Mouse (Mus musculus): Measurements from ENCODE around the gene Gm6169. TPM values are rescaled to one million over a fixed set of nuclear protein-coding genes. Genes with fewer than 3 reads are reported as not detected.
"Not testable (repeated sequence)": the region's sequence is repeated elsewhere in the genome, so short reads cannot be mapped to it uniquely, and the experiment has no call there.

Gene Gm6169
- 0.31 TPM in 1 of 2 replicates, not detected in the other for polyA plus RNA-seq (2012; rRNA removed)

DNA sequence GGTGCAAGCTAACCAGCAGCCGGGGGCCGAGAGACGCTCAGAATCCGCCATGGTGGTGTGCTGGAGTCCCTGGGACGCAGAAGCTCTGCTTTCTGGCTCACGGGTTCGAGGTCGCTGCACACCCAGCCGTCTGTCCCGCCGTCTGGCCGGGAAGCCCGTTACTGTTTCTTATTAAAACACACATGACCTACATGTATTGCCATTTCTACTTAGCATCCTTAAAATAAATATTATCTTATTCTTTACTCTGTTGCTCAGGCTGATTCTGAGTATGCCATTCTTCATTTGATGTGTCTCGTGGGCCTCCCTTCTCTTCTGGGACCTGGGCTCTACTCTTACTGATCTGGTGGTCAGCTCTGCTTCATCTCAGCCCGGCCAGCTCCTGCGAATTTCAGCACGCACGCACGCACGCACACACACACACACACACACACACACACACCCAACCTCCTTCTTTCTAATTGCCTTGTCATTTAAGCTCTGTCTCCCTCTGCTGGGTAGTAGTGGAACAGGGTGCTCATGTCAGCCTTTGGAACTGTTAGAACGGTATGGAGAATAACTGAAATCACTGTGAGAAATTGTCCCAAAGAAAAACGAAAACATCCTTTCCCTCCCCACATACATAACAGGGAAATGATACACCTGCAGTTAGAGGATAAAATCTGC lies at the start of gene Gm6169:
Gene Gm6169, minus strand, starts transcription at position 51 of the 666 bp plus-strand sequence.
- Histone ChIP-seq H3K27ac (ENCODE audit: insufficient read depth, low read length) (no peak within 1 kb of the TSS), H3K4me3 (replicated peaks; ENCODE audit: insufficient read depth, low read depth, low read length) (no peak within 1 kb of the TSS), H3K27me3 (ENCODE audit: control insufficient read depth, insufficient read depth, low read length) (no peaks in the 10 kb centered on the region), H3K4me1 (ENCODE audit: control insufficient read depth, insufficient read depth, low read length) (no peaks in the 10 kb centered on the region)
- 64% methylated on average over 22 of the region's 22 CpGs for WGBS
- peak; percentile 27 to 36 for DNase-seq
- TF ChIP-seq CTCF (IDR thresholded peaks at IDR 0.05; ENCODE audit: borderline replicate concordance, insufficient read depth, low read depth, low read length) (peak; percentile 52; the same call in 1 of the 2 replicates), POLR2A (IDR thresholded peaks at IDR 0.05; ENCODE audit: borderline replicate concordance, insufficient read depth, low read length) (no peak)

GRCm38 (mm10) chr13:97145834-97146233 lies 46.8 kb upstream of the Gm6169 start:
- WGBS, result 53% methylated on average over 4 of the region's 4 CpGs
- DNase-seq, result peak in 1 of 2 experiments; percentile 40
- Histone ChIP-seq H3K27ac (ENCODE audit: insufficient read depth, low read length) (no peak overlapping the region), H3K4me1 (ENCODE audit: control insufficient read depth, insufficient read depth, low read length) (no peaks in the 10 kb centered on the region), H3K4me3 (replicated peaks; ENCODE audit: insufficient read depth, low read depth, low read length) (no peak overlapping the region), H3K27me3 (ENCODE audit: control insufficient read depth, insufficient read depth, low read length) (no peaks in the 10 kb centered on the region)
- TF ChIP-seq POLR2A (IDR thresholded peaks at IDR 0.05; ENCODE audit: borderline replicate concordance, insufficient read depth, low read length), result no peak
- TF ChIP-seq CTCF (IDR thresholded peaks at IDR 0.05; ENCODE audit: borderline replicate concordance, insufficient read depth, low read depth, low read length), result peak; percentile 54; the same call in 1 of the 2 replicates

GRCm38 (mm10) chr13:97142321-97142720 lies 43.3 kb upstream of the Gm6169 start:
- Histone ChIP-seq H3K4me3 (replicated peaks; ENCODE audit: insufficient read depth, low read depth, low read length) (no peak overlapping the region), H3K27ac (ENCODE audit: insufficient read depth, low read length) (no peak overlapping the region), H3K27me3 (ENCODE audit: control insufficient read depth, insufficient read depth, low read length) (no peaks in the 10 kb centered on the region), H3K4me1 (ENCODE audit: control insufficient read depth, insufficient read depth, low read length) (no peaks in the 10 kb centered on the region)
- TF ChIP-seq POLR2A (IDR thresholded peaks at IDR 0.05; ENCODE audit: borderline replicate concordance, insufficient read depth, low read length) (no peak), CTCF (IDR thresholded peaks at IDR 0.05; ENCODE audit: borderline replicate concordance, insufficient read depth, low read depth, low read length) (no peak)
- no peak for DNase-seq
- 84% methylated on average over 7 of the region's 7 CpGs for WGBS

GRCm38 (mm10) chr13:97138404-97138931 lies 39.4 kb upstream of the Gm6169 start:
- H3K4me1 ChIP-seq (ENCODE audit: control insufficient read depth, insufficient read depth, low read length); DNase-seq; H3K27ac ChIP-seq (ENCODE audit: insufficient read depth, low read length); H3K27me3 ChIP-seq (ENCODE audit: control insufficient read depth, insufficient read depth, low read length): not testable (repeated sequence)
- 26% methylated on average over 8 of the region's 8 CpGs for WGBS
- peak overlapping the region; percentile 96 for H3K4me3 ChIP-seq (replicated peaks; ENCODE audit: insufficient read depth, low read depth, low read length)

GRCm38 (mm10) chr13:97137466-97138400 lies 38.7 kb upstream of the Gm6169 start, which contains the start of the genes Gfm2 and Nsa2:
Gene Gfm2 (plus strand): TSS chr13:97137937.
Gene Nsa2 (minus strand): TSS chr13:97137937.
- Histone ChIP-seq H3K4me3 (replicated peaks; ENCODE audit: insufficient read depth, low read depth, low read length) (peak within 1 kb of the TSS; percentile 96), H3K4me1 (ENCODE audit: control insufficient read depth, insufficient read depth, low read length) (no peaks in the 10 kb centered on the region), H3K27ac (ENCODE audit: insufficient read depth, low read length) (peak within 1 kb of the TSS; percentile 79), H3K27me3 (ENCODE audit: control insufficient read depth, insufficient read depth, low read length) (no peaks in the 10 kb centered on the region)
- TF ChIP-seq POLR2A (IDR thresholded peaks at IDR 0.05; ENCODE audit: borderline replicate concordance, insufficient read depth, low read length), result peak; percentile 78; the same call in 1 of the 2 replicates
- TF ChIP-seq CTCF (IDR thresholded peaks at IDR 0.05; ENCODE audit: borderline replicate concordance, insufficient read depth, low read depth, low read length), result no peak
- DNase-seq, result peak; percentile 92 to 93
- under 1% methylated on average over 57 of the region's 57 CpGs for WGBS

GRCm38 (mm10) chr13:97130413-97130812 lies 31.4 kb upstream of the Gm6169 start:
- H3K27ac ChIP-seq (ENCODE audit: insufficient read depth, low read length); DNase-seq; H3K27me3 ChIP-seq (ENCODE audit: control insufficient read depth, insufficient read depth, low read length); H3K4me3 ChIP-seq (replicated peaks; ENCODE audit: insufficient read depth, low read depth, low read length); H3K4me1 ChIP-seq (ENCODE audit: control insufficient read depth, insufficient read depth, low read length): not testable (repeated sequence)
- WGBS, result no CpG with 5 or more reads among the region's 2 CpGs

DNA sequence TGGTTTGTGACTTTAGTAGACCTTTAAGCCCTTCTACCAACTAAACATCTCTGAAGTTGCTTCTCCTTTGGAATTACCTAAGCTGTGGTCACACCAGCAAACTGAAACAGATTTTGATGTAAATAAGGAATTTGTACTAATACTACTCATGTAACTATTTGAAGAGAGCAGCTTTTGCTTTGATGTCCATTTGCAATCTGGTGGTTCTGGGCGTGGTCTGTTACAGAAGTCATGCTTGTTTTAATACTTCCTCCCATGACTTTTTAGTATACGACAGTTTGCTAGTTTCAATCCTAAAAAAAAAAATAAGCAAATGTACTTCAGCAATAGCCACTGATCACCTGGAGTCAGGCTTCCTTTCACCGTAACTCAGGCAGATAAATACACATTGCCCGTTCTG lies 30.6 kb upstream of the Gm6169 start:
- not testable (repeated sequence) for DNase-seq; H3K4me3 ChIP-seq (replicated peaks; ENCODE audit: insufficient read depth, low read depth, low read length); H3K27me3 ChIP-seq (ENCODE audit: control insufficient read depth, insufficient read depth, low read length); H3K4me1 ChIP-seq (ENCODE audit: control insufficient read depth, insufficient read depth, low read length); H3K27ac ChIP-seq (ENCODE audit: insufficient read depth, low read length)
- 97% methylated on average over 4 of the region's 4 CpGs for WGBS

GRCm38 (mm10) chr13:97121341-97121740 lies 22.3 kb upstream of the Gm6169 start:
- WGBS, result 67% methylated on average over 3 of the region's 3 CpGs
- H3K27me3 ChIP-seq (ENCODE audit: control insufficient read depth, insufficient read depth, low read length), result no peaks in the 10 kb centered on the region
- no peak for TF ChIP-seq CTCF (IDR thresholded peaks at IDR 0.05; ENCODE audit: borderline replicate concordance, insufficient read depth, low read depth, low read length)
- TF ChIP-seq POLR2A (IDR thresholded peaks at IDR 0.05; ENCODE audit: borderline replicate concordance, insufficient read depth, low read length), result no peak
- no peak overlapping the region for H3K4me3 ChIP-seq (replicated peaks; ENCODE audit: insufficient read depth, low read depth, low read length)
- DNase-seq, result no peak
- no peak overlapping the region for H3K27ac ChIP-seq (ENCODE audit: insufficient read depth, low read length)
- no peaks in the 10 kb centered on the region for H3K4me1 ChIP-seq (ENCODE audit: control insufficient read depth, insufficient read depth, low read length)
